Mouse (Mus musculus) v-Abl transformed pro-B cells (cell line): ENCODE measurements at regions not wholly inside any gene's neighbourhood (a gene's known extent, or its start where the extent isn't known, plus 50 kb on each side); places are given as distances from the start of the nearest gene placed in this dataset.

Experiments used
- in situ Hi-C, 2 experiments: fragments of 400-800 bp; cut with MboI; formaldehyde crosslinking; loops; one replicate each; pipeline ENCODE4 v1.15.1; 2025; ENCODE audit not compliant: unreplicated experiment in 2 of 2

- in situ Hi-C loops, result no loop called here
Measured at GRCm38 (mm10) chrX:12354875-12355274, 194.7 kb upstream of the Bcor start.

- in situ Hi-C loops, result no loop called here
Measured at GRCm38 (mm10) chrX:12358026-12358425, 197.9 kb upstream of the Bcor start.

DNA sequence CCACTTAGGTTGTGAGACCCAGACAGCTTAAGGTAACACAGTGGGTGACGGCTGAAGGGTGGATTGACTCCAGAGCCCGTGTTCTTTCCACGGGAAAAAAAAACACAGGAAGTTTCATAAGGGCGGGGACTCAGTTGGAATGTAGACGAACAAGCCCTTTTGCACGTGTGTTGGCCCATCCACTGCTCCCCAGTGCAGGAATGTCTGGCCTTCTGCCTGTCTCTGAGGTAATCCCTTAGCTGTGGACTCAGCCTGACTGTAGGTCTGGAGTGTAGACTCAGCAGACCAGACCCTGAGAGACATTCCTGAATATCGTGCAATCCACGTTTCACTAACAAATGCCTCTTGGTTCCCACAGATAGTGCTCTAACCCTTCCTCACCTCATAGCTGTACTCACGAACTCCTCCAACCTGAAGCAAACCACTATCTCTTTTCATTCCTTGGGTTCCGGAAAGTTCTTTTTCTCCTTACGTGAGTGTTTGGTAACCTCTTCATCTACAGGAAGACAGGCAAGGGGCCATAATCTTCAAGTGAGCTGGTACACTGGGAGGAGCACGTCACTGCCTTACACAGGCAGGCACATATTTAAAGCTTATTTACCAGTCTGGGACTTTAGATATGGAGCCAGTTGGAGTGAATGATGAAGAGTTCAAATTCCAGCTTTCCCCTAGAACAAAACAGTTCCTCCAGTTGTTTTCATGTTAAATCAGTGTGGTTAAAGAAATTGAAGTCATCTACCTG is 205.6 kb upstream of the Bcor start:
- in situ Hi-C loops, result no loop called here

- in situ Hi-C loops, result no loop called here
Measured at GRCm38 (mm10) chrX:12366801-12367200, 206.6 kb upstream of the Bcor start.

GRCm38 (mm10) chrX:12373670-12374069 is 213.5 kb upstream of the Bcor start:
- in situ Hi-C loops, result no loop called here

DNA sequence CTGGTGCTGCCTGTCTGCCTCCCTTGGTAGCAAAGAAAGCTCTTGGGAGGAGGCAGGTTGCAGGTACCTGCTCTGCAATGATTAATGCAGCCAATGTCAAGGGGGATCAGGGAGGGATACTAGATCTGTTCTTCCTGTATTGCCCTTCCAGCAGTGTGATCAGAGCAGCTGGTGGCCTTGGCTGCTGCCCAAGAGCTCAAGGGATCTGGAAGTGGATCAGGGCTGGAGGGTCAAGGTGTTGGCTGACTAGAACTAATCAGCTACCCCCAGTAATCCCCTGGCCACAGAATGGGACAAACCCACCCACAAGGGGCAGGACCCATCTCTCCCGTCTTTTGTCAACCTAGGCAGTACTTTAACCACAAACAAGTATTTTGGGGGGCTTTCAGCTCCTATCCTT is 211.8 kb upstream of the Atp6ap2 start:
- in situ Hi-C loops, result no loop called here

- in situ Hi-C loops, result no loop called here
Measured at GRCm38 (mm10) chrX:12376238-12376980, 211.2 kb upstream of the Atp6ap2 start.

DNA sequence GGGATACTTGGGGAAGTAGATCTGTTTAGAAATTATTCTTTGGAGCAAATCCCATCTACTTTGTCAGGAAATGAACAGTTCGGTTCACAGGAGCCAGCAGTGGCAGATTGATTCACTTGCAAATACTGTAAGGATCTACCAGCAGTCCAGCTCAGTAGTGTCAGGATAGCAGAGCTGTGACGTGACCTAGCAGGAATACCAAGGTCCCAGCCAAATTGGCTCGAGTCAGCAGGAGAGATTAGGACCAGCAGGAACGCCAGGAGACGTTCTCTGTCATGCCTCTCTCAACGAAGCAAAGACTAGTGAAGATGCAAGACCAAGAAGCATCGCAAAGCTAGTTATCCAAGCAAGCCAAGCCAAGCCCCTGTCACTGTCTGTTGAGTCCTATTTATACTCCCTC is 210.2 kb upstream of the Atp6ap2 start:
- in situ Hi-C loops, result no loop called here

DNA sequence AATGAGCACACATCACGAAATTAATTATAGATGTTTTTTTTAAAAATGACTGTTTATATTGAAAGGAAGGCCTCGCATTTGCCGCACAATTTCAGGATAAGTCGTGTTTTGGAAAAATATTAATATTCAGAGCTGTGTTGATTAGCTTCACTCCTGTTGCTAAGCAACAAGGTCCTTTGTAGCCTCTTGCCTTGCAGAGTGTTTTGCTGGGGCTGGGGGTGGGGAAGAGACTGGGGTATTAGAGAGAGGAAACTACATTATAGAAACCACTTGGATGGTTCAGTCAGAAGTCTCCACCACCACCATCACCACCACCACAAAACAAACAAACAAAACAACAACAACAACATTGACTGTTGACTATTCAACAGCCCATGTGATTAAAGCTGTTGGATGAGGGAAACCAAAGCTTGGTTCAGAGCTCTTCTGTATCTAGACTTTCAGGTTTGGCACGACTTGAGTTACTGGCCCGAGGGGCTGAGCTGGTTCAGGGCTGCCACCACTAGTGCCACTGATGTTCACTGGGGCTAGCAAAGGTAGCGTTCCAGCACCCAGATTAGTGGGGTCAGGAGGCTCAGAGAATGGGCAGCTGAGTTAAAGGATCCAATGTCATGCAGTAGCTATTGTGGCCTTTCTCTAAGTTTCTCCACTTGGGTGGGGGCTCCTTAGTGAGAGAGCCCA is 195.3 kb upstream of the Atp6ap2 start:
- in situ Hi-C loops, result no loop called here

DNA sequence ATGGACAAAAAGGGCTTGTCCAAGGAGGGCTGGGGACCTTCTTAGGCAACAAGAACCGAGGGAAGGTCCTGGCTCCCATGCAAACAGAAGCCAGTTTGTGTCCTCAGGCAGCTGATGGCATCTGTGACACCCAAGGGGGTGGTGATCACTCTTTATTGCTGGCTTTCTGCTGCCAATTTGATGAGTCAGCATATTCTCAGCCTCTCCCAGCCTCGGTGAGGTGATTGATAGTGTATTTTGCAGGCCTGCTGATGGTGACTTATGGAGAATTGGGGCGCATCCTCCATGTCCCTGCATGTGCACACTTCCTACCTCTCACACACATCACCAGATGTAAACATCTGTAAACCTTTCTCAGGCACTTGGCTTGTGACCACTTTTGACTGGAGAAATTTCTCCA is 178.3 kb upstream of the Atp6ap2 start:
- in situ Hi-C loops, result no loop called here

GRCm38 (mm10) chrX:12425566-12425965 is 162.0 kb upstream of the Atp6ap2 start:
- in situ Hi-C loops, result no loop called here

GRCm38 (mm10) chrX:12426664-12427063 is 160.9 kb upstream of the Atp6ap2 start:
- in situ Hi-C loops, result no loop called here

DNA sequence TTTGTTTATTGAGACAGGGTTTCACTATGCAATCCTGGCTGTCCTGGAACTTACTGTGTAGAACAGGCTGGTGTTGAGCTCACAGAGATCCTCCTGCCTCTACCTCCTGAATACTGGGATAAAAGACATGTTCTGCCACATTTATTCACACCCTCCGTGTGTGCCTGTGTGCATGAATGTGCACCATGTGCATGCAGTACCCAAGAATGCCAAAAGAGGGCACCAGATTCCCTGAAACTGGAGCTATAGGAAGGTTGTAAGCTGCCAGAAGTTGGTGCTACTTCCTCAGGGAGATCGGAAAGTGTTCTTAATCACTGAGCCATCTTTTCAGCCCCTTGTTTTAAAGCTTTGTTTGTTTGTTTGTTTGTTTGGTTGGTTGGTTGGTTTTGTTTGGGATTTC is 155.3 kb upstream of the Atp6ap2 start:
- in situ Hi-C loops, result no loop called here

- in situ Hi-C loops, result no loop called here
Measured at GRCm38 (mm10) chrX:12435656-12436055, 151.9 kb upstream of the Atp6ap2 start.

DNA sequence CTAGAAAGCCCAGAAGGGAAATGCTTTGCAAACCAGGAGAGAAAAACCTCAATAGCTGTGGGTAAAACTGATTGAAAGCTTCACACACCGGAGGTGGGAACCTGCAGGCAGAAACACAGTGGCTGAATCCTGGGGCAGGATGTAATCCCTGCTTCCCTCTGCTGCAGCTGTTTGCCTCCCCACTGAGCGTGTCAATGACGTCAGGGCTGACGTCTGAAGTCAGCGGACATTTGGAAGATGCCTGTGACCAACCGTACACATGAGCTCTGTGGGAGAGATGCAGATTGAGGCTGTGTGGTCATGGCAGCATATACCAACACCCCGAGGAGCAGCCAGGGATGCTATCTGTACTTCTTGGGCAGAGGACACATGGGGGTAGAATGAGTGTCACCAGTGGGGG is 151.5 kb upstream of the Atp6ap2 start:
- in situ Hi-C loops, result no loop called here

- in situ Hi-C loops, result no loop called here
Measured at GRCm38 (mm10) chrX:12439447-12439846, 148.2 kb upstream of the Atp6ap2 start.

DNA sequence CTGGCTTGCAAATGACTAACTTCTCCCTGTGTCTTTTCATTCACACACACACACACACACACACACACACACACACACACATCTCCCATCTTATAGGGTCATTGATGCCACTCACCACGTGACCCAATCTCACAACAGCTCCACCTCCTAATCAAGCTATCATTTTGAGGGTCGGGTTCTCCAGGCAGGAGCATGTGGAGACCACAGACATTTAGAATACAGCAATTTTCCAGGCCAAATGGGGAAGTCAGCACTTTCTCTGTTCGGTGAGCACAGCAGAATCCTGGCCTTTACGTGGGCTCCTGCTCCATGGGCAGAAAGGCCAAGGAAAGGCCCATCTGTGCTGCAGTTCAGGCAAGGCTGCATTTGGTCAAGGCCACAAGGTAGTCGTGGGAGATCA is 143.8 kb upstream of the Atp6ap2 start:
- in situ Hi-C loops, result no loop called here

- in situ Hi-C loops, result no loop called here
Measured at GRCm38 (mm10) chrX:12445093-12445492, 142.5 kb upstream of the Atp6ap2 start.

DNA sequence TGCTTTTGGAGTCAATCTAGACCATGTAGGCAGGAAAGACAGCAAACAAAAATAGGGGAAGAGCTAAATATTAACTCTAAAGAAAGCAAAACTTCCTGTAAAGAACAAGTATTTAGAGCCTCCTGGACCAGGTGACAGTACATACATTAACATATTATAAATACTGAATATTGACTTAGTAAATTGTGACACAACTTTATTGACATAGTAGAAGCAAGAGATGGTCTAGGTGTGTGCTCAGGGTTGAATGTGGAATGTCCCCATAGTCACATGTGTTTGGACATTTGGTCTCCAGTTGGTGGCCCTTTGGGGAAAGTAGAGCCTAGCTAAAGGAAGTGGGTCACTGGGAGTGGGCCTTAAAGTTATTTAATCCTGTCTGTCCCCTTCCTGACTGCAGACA is 139.6 kb upstream of the Atp6ap2 start:
- in situ Hi-C loops, result no loop called here

DNA sequence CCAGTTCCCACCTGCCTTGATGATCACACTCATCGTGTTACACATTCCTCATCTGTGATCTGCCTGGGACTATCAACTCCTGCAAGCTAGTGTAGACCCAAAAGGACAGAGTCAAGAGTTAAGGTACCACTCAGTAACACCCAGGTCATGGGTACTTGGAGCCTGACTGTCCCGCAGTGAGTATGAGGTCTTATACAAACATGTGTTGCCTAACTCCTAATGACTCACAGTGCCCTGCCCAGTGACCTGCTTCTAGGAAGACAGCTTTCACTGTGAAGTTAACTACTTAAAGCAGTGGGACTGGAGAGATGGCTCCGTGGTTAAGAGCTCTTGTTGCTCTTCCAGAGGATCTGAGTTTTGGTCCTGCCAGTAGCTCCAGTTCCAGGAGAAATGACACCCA is 137.9 kb upstream of the Atp6ap2 start:
- in situ Hi-C loops, result no loop called here

DNA sequence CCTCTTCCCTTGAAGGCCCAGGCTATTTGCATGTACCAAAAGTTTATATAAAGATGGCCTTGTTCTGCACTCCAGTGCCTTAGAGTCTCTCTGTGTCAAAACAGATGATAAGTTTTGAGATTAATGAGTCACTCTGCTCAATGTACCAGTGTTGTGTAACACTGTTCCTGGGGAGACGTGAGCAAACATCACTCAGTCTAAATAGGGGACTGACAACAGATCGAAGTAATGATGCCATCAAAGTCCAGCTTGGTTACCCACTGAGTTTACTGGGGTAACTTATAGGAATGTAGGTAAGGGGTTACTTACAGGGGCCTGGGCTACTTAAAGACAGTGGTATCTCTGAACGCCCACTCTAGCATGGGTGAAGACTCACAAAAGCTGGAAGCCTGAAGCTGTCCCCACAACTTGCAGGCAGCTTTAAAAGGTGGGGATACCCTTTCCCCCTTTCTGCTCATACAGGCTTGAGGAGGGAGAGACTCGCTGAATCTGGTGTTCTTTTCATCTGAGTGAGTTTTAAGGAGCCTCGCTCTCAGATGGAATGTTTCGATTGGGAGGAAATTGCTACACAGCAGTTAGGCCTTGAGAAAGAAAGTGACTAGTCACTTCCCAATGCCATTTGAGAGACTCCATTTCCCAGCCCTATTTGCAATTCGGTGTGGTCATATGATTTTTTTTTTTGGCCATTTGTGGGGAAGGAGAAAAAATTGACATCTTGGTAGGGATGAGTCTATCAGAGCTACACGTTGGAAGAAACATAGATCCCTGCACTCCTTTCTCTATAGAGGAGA is 134.4 kb upstream of the Atp6ap2 start:
- in situ Hi-C loops, result no loop called here
